Mouse (Mus musculus): ENCODE results near the gene Fga.

Gene Fga

GRCm38 (mm10) chr3:83025475-83026301 lies at the start of gene Fga:
Gene Fga, plus strand, starts transcription at chr3:83026076.
- DNase-seq (ENCODE audit: low spot score): no peak

- peak; percentile 58 for DNase-seq (ENCODE audit: low spot score)
Observed at GRCm38 (mm10) chr3:82980818-82981217, 45.1 kb upstream of the Fga start.

- no peak for DNase-seq (ENCODE audit: low spot score)
Observed at GRCm38 (mm10) chr3:82981861-82982260, 44.0 kb upstream of the Fga start.

- DNase-seq (ENCODE audit: low spot score): no peak
Observed at GRCm38 (mm10) chr3:82984840-82985239, 41.0 kb upstream of the Fga start.

GRCm38 (mm10) chr3:82991963-82992362 lies 33.9 kb upstream of the Fga start:
- DNase-seq (ENCODE audit: low spot score): no peak

- no peak for DNase-seq (ENCODE audit: low spot score)
Observed at GRCm38 (mm10) chr3:82992956-82993355, 32.9 kb upstream of the Fga start.

GRCm38 (mm10) chr3:82995368-82995767 lies 30.5 kb upstream of the Fga start:
- peak; percentile 55 for DNase-seq (ENCODE audit: low spot score)

- no peak for DNase-seq (ENCODE audit: low spot score)
Observed at GRCm38 (mm10) chr3:82996656-82997055, 29.2 kb upstream of the Fga start.

- DNase-seq (ENCODE audit: low spot score): peak; percentile 74
Observed at GRCm38 (mm10) chr3:82998772-82999463, 27.0 kb upstream of the Fga start.

- DNase-seq (ENCODE audit: low spot score): no peak
Observed at GRCm38 (mm10) chr3:82999995-83000394, 25.9 kb upstream of the Fga start.

GRCm38 (mm10) chr3:83002191-83002590 lies 23.7 kb upstream of the Fga start:
- DNase-seq (ENCODE audit: low spot score): peak; percentile 34

GRCm38 (mm10) chr3:83003068-83003467 lies 22.8 kb upstream of the Fga start:
- DNase-seq (ENCODE audit: low spot score): no peak

- no peak for DNase-seq (ENCODE audit: low spot score)
Observed at GRCm38 (mm10) chr3:83004801-83005200, 21.1 kb upstream of the Fga start.

- DNase-seq (ENCODE audit: low spot score): no peak
Observed at GRCm38 (mm10) chr3:83007557-83007956, 18.3 kb upstream of the Fga start, which contains the start of gene Fgg. Gene Fgg, plus strand, starts transcription at chr3:83007724.

GRCm38 (mm10) chr3:83010291-83010690 lies 15.6 kb upstream of the Fga start:
- no peak for DNase-seq (ENCODE audit: low spot score)

GRCm38 (mm10) chr3:83011136-83011535 lies 14.7 kb upstream of the Fga start:
- no peak for DNase-seq (ENCODE audit: low spot score)

GRCm38 (mm10) chr3:83011565-83011964 lies 14.3 kb upstream of the Fga start:
- DNase-seq (ENCODE audit: low spot score): no peak

- no peak for DNase-seq (ENCODE audit: low spot score)
Observed at GRCm38 (mm10) chr3:83012636-83013035, 13.2 kb upstream of the Fga start.

- no peak for DNase-seq (ENCODE audit: low spot score)
Observed at GRCm38 (mm10) chr3:83013951-83014350, 11.9 kb upstream of the Fga start.

GRCm38 (mm10) chr3:83016236-83016635 lies 9.6 kb upstream of the Fga start:
- no peak for DNase-seq (ENCODE audit: low spot score)

GRCm38 (mm10) chr3:83020387-83020786 lies 5.5 kb upstream of the Fga start:
- no peak for DNase-seq (ENCODE audit: low spot score)

- DNase-seq (ENCODE audit: low spot score): no peak
Observed at GRCm38 (mm10) chr3:83021176-83021575, 4.7 kb upstream of the Fga start.

- DNase-seq (ENCODE audit: low spot score): no peak
Observed at GRCm38 (mm10) chr3:83025036-83025435, 840 bp upstream of the Fga start.
